Mouse (Mus musculus) layer of hippocampus, postnatal 10 days (tissue): ENCODE measurements around the gene Ubp1. TPM values are rescaled to one million over a fixed set of nuclear protein-coding genes. Genes with fewer than 3 reads are reported as not detected.

Source experiments
- DNase-seq, 2 experiments: peaks; one replicate each; pipeline ENCODE4 v3.0.0; 2021; ENCODE audit warnings: low spot score in 2 of 2
- total RNA-seq, 2 experiments: library from RNA; stranded (reverse); gene quantifications; 2 replicates each; pipeline ENCODE4 v1.2.3; 2021

Gene Ubp1
- total RNA-seq, 2 experiments from 2014 or later, result 67.8 to 73.4 TPM

GRCm38 (mm10) chr9:114011203-114011602 lies 80.5 kb downstream of the Ubp1 start:
- no peak for DNase-seq

GRCm38 (mm10) chr9:114014034-114014433 lies 83.3 kb downstream of the Ubp1 start:
- DNase-seq, result no peak

GRCm38 (mm10) chr9:114015724-114016123 lies 85.0 kb downstream of the Ubp1 start:
- DNase-seq, result no peak

- DNase-seq, result no peak
These were observed 85.7 kb downstream of the Ubp1 start for GRCm38 (mm10) chr9:114016402-114016801.

- no peak for DNase-seq
These were observed 88.5 kb downstream of the Ubp1 start for GRCm38 (mm10) chr9:114019012-114019762.

GRCm38 (mm10) chr9:114022141-114022540 lies 91.4 kb downstream of the Ubp1 start:
- DNase-seq, result no peak

- no peak for DNase-seq
These were observed 94.4 kb downstream of the Ubp1 start for GRCm38 (mm10) chr9:114025182-114025581.

- DNase-seq, result no peak
These were observed 95.1 kb downstream of the Ubp1 start for GRCm38 (mm10) chr9:114025846-114026245.

- DNase-seq, result peak; percentile 77 to 84
These were observed 95.7 kb downstream of the Ubp1 start for GRCm38 (mm10) chr9:114026261-114026934.

Other genes starting within 250 kb of the Ubp1 start
- 10 to 100 TPM; 52.0 to 57.0 TPM for gene Pdcd6ip, start 222.7 kb upstream of the Ubp1 start, total RNA-seq
- gene Clasp2, start 189.5 kb upstream of the Ubp1 start, total RNA-seq, result 100 to 1,000 TPM; 290 to 301 TPM
- 10 to 100 TPM; 29.9 to 31.9 TPM for gene Fbxl2, start 115.3 kb downstream of the Ubp1 start, total RNA-seq
- gene Susd5, start 126.2 kb downstream of the Ubp1 start, total RNA-seq, result 1 to 10 TPM; 1.6 to 2.3 TPM